Mouse (Mus musculus) cerebellum, adult 11-12 months (tissue): ENCODE measurements around the gene Kcnip3.

ENCODE experiments used
- DNase-seq: peaks from one replicate; pipeline ENCODE4 v3.0.0; 2022

Gene Kcnip3

DNA sequence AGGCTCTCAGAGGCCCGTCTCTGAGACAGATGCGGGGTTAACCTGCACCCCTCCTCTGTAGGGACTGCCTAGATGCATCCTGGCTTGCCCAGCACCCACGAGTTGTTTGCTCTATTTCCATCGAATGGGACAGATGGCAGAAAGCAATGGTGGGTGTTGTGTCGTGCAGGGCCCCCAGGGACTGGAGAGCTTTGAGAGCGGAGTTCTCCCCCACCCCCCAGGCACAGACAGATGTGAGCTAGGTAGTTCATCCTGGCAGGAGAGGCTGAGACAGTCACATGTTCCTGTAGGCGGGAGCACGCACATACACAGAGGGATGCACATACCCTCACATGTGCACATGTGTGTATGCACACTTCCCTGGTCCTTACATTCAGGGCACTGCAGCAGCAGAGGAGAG is 4.8 kb downstream of the Kcnip3 start:
- peak; percentile 41 for DNase-seq

DNA sequence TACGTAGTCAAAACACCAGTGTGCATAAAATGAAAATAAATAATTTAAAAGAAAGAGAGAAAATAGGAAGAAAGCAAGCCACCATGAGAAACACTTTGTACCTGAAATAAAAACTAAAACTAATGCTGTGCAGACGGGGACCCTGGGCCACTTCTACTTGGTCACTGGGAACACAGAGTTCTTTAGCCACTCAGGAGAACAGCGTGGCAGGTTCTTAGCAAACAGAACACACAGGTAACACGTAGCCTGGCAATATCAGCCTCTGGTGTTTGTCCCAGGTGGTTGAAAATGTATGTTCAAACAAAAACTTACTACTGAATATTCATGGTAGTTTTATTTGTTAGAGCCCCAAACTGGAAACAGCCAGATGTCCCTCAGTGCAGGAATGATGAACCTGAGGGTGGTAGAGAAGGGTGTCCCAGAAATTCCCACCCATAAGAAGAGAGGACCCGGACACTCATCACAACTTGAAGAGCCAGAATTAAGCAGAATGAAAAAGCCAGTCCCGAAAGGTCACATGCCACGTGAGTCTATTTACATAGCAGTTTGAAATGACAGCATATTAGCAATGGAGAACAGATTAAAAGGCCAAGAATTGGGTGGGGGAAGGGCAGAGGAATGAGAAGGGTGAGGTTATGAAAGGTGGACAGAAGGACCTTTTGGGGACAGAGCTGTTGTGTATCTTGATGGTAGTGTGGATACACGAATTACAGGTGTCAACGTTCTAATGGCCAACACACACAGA is 7.3 kb downstream of the Kcnip3 start:
- DNase-seq = no peak

DNA sequence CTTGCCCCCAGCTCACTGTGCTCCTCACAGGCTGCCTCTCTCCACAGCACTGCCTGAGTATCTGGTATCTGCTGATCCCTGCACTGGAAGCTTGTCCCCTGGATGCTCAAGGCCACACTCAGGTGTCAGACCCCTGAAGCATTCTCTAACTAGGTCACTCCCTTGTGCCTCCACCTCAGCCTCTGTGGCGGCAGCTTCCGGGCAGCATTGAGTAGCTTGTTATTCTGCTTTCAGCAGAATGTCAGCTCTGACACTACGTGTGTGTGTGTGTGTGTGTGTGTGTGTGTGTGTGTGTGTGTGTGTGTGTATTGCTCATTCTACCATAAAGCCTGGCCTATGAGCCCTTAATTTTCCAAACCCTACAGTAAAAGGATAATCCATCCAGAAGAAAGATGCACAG is 8.7 kb downstream of the Kcnip3 start:
- DNase-seq = peak; percentile 22

DNA sequence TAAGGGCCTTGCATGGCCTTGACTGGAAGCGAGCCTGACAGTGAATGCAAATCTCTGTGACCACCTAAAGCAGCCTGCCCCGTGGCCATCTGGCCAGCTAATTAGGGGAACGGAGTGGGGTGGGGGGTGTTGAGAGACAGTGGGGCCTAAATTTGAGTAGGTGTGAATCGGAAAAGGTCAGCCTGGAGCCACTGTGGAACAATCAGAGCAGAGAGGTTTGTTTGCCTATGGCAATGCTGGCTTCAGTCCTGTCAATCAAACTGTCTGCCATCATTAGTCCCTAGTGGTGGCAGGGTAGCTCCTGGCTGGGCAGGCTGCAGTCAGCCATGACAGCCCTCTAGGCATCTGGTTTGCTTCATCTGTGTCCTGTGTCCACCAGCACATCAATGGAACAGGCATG is 10.5 kb downstream of the Kcnip3 start:
- DNase-seq = no peak

DNA sequence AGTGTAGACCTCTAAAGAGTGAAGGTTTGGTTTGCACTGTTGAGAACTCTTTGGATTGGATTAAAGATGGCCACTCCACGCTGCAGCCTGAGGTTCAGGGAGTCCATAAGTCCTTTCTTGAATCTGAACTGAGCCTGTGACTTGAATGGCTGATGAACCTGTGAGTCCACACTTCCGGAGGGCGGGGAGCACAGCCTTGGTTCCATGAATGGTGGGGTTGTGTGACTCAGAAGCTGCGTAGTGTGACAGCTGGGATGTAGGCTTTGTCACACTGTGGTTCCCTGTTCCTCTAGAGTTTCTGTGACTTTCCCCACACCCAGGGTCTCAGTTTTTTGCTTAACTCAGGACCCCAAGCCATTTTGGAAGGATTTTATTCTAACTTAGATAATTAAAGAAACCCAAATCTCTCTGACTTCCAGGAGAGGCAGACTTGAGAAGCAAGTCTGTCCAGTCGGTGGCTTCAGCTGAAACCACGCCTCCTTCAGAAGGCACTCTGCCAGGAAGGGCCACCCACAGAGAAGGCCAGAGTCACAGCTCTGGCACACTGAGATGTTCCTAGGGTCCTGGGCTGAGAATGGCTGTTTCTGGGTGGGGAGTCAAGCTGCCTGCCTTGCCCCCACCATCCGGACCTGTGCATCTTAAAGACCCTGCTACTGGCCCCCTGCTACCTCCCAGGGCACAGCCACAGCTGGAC is 13.8 kb downstream of the Kcnip3 start:
- peak; percentile 67 for DNase-seq

DNA sequence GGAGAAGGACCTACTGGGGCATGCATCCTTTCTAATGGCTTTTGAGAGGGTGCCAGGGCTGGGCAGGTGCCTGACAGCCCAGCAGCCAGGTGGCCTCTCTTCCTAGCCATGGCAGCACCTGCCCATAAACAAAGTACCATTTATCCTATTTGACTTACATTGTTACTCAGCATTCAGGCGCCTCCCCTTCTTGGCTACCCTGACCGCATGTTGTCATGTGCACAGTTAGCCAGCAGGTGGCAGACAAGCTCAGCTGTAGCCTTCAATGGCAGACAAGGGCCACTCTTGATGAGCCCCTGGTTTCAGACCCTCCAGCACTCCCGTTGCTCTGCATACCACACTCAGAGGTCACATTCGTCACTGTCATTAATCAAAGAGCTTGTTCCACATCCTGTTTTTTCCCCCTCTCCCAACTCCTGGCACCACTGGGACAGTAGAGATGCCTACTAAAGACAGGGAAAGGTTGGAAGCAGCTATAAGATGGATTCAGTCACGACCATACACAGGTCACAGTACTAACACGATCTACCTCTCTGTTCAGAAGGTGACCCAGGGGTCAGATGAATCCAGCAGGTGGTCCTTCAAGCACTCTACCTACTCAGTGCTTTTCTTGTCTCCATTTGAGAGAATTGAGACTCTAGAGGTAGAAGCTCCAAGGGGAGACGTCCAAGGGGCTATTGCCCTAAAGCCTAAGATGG is 14.7 kb downstream of the Kcnip3 start:
- peak; percentile 84 for DNase-seq

DNA sequence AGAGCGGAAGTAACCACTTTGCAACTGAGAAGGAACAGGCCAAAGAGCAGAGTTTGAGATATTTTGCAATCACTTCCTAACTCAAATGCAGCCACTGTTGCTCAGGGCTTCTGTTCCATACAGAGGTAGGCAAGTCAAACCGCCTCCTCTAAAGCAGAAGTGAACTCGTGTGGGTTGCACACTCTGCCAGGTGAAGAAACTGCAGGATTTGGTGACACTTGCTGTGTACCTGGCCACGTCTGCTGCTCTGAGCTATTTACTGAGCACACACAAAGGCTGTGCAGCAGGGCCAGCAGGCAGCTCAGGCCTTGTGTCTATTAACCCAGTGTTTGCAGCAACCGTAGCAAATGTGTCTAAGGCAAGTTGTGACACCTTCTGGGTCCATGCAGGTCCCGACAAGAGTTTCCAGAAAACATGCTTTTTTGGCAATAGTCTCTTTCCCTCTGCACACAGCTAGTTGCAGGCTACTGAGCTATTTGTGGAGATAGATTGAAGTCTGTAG is 15.7 kb downstream of the Kcnip3 start:
- DNase-seq = peak; percentile 21

DNA sequence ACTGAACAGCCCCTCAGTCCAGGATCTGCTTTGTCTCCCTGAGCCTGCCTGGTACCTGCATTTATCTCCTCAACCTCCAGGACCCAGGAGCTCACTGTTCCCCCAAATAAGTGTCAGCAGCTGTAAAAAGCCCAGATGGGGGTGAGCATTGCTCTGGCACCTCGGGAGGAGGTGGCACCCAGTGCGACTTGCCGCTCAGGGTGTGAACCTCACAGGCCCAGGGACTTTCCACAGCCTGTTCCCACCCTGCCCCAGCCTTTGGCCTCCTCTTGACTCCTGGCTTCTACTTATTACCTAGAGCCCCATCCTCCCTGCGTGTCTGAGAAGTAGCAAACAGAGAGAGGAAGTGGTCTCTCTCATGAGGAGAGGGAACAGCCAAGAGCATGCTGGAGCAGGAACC is 16.7 kb downstream of the Kcnip3 start:
- DNase-seq = peak; percentile 16

DNA sequence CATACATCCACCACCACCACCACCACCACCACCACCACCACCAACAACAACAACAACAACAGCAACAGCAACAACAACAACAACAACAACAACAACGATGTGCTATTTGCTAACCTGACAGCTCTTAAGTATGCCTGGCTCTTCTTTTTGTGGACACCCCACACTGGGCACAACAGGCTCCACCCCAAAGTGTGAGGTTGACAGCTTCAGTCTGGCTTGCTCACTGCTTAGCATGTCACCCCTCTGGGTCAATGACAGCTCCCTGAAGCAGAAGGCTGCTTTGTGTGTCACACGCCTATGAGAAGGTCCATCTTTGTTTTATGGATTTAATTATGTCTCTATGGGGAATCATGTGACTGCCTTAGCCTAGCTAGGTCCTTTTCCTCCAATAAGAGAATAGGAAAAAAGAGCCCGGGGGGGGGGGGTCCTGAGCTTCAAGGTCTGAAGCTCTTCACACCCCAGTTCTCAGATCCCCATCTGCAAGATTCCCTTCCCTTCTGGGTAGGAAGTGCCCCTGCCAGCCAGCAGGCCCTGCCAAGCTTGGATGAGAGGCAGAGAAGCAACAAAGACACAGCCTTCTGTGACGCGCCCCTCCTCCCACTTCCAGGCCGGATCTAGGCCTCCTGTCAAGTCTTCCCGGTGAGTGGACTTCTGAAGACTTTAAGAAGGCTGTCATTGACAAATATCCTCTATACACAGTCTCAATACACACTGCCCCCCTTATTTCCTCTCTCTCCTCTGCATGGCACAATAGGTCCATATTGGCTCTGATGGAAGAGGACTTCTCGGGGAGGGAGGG is 17.9 kb downstream of the Kcnip3 start:
- DNase-seq = peak; percentile 67

DNA sequence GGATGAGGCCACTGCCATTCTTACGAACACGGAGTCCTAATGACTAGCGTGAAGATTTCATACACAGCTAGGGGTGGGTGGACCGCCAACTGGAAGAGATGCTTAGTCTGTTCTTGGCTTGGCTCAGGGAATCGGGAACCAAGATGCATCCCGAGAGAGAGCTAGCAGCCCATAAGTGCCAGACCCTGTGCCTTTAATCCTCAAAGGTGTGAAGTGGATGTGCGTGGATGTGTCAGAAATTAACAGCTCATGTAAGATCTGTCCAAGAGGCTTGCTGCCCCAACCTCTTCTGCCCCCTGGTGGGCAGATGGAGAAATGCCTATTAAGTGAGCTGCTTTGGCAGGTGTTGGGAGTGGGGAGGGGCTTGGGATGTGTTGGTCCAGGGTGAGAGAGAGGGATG is 20.8 kb downstream of the Kcnip3 start:
- DNase-seq = peak; percentile 55

DNA sequence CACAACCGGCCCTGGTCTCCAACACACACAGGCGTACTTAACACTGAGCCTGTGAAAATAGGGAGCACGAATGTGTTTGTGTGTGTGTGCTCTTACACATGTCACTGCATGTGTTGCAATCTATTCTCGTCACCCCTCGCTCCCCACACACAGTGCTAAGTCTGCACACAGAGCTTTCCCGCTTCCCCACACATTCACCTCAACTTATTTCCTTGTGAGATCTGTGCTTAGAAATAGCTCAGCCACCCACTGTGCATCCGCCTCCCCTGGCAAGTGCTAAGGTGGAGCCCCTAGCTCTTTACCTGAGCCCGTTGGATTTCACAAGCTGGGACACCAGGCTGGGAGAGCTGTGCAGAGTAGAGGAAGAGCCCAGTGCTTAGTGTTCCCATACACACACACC is 23.1 kb downstream of the Kcnip3 start:
- DNase-seq = no peak

DNA sequence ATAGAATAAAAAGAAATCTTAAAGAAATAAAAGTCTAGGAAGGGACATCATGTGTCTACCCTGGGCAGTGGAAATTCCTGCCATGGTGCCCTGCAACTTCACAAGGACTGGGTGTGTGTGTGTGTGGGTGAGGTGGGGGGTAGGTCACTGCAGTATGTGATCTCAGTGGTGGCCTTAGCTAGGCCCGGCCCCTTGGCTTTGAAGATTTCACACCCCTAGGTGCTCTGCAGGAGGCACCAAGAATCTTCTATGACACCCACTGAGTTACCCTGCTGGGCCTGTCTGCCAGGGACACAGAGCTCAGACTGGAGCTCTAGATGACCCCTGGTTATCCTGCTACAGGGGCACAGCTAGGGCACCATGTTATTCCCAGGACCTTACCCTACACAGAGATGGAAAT is 25.6 kb downstream of the Kcnip3 start:
- no peak for DNase-seq

DNA sequence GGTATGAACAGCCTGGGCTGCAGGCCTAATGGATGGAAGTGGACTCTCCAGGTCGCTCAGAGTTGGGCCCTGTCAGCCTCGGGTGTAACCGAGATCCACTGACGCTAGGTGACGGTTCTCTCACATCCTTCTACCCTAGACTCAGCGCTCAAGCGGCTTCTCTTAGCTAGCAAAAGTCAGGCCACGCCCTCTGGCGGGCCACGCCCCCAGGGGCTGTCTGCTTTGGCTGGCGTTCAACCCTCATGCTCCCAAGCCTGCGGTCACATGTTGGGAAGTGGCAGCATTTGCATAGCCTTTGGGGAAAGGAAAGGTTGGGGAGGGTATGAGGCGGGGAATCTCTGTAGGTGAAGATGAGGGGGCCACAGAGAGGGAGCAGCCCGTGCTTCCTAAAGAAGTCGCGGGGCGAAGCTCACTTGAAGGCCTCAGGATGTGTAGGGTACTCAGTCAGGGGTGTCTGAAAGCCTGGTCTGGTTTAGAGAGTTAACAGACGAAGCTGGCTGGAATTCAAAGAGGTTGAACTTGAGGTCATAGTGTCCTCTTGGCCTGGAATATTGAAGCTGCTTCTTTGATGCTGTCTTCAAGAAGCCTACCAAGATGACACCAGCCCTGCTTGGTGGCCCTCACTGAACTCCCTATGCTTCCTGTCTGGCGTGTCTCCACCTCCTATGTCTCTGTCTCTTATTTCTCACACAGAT is 37.3 kb downstream of the Kcnip3 start:
- DNase-seq = no peak

DNA sequence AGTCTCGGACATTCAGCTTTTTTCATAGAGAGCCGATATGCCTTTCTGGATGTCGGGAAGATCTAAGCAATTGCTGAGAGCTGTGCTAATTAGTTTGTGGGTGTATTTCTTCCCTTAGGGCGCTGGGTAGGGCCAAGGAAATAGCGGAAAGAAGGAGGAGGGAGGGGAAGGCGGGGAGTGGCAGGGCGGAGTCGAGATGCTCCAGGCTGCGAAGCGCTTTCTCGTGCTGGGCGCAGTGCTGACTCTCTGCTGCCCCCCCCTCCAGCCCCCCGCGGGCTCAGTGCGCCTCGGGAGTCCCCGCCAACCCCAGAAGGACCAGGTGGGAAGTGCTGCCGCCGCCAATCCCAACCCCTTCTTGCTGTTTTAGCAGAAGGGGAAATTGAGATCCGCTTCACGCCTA is 38.9 kb downstream of the Kcnip3 start:
- no peak for DNase-seq

DNA sequence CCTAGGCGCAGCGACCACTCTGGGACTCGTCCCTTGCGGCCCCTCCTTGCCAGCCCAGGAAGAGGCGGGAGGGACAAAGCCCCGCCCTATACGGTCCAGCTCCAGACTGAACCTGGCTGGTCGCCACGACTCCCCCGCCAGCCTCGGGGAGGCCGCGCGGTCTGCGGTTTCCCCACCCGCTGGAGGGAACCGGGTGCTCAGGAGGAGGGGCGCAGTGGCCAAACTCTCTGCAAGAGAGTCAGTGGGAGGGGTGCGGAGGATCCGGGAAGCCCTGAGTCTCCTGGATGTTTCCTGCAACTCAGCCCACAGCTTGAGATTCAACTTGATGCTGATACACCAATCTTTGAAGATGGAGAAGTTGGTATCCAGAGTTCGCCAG is 39.4 kb downstream of the Kcnip3 start:
- DNase-seq = no peak

DNA sequence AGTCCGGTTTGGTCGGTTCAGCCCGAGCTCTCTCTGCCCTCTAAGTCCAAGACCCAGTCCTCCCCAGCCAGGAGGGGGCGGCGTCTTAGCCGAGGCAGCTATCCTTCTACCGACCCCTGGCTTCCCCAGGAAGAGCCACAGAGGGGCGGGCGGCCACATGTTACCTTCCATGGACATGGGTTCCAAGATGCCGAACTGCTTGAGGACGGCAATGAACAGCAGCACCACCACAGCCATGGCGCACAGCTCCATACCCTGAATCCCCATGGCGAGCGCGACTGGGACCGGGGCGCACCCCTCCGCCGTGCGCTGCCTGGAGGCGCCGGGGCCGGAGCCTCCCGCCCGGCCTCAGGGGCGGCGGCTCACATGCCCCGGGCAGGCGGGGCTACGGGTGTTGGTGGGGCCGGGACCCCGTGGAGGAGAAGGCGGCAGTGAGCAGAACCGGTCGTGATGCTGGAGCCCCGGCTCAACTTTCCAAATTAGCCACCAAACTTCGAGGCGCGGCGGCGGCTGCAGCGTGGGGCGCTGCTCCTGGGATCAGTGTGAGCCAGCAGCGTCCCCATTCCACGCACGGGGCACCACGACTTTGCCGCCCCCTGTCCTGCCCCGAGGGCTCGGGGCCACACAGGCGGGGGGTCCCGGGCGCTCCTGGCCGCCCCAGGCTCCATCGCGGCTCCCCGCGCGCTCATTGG is 39.9 kb downstream of the Kcnip3 start:
- no peak for DNase-seq

DNA sequence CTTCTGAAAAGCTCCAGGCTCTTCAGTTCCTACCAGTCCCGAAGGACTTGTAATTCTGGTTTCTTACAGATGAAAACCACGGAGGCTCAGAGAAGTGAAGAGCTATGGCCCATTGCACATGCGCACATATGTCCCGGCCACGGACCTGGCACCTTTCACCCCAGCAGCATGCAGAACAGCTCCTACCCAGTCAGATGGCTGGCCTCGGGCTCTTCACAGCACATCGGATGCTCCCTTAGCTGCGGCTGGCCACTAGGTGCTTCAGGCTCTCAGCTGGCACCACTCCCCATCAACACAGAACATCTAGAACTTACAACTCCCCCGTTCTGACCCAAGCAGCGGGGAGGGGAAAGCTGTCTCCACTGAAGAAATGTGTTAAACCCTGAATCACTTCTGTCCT is 42.1 kb downstream of the Kcnip3 start:
- DNase-seq = no peak

DNA sequence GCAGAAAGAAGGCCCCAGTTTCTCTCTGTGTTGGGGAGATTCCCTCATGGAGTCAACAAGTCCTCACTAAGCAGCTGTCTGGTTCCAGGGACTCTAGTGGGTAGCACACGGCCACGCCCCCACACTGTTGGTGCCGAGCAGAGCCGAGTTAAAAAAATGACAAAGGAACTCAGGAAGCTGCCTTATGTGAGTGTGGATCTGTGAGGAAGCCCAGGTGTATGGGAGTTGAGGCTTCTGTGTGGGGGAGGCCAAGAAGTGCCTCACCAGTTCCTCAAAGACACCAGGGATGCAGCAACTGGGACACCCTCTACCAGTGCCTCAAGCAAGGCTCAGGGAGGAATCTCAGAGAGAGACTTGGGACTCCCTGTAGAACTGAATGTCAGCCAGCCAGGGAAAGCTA is 42.7 kb downstream of the Kcnip3 start:
- DNase-seq = no peak

DNA sequence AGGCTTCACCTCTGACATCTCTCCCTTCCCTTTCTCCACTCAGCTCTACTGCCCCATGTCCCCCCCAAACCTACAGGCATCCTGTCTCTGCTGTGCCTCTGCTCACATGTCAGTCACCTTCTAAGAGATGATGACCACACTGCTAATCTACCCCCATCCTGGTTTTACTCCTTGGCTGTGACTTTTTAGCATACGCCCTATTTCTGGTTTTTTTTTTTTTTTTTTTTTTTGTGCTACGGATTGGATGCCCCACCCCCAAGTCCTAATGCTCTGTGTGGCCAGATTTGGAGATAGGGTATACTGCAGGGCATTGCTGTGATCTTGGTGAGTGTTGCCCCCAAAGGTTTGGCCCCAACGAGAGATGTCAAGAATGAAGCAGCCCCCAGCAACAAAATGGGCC is 49.6 kb downstream of the Kcnip3 start:
- DNase-seq = no peak

DNA sequence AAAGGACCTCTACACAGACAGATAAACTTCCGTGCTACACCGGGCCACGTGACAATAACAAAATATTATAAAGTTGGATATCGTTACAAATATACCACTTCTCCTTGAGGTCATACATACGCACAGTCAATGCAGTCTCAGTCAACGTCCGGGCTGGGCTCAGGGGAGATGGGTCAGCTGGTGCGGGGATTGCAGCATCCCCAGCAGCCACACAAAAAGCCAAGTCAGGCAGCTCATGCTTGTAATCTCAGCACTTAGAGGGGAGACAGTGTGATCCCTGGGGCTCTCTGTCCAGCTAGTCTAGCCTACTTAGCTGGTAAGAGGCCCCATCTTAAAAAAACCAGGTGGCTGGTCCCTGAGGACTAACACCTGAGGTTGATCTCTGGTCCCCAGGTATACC is 50.6 kb downstream of the Kcnip3 start:
- DNase-seq = no peak

DNA sequence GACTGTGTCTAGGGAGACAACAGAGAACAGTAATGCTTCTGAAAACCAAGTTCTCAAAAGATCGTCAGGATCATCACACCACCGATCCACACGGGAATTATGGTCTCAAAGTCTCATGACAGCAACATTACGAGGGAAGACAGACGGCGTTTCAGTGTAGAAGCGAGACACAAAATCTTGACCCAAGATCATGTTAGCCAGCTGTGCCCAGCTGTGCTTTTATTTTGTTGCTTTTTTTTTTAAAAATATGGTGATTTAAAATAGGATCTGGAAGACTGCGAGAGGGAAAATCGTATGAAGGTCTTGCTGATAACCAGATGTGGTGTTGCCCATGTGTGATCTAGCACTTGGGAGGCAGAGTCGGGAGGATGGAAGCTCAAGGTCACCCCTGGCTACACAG is 51.2 kb downstream of the Kcnip3 start:
- no peak for DNase-seq

DNA sequence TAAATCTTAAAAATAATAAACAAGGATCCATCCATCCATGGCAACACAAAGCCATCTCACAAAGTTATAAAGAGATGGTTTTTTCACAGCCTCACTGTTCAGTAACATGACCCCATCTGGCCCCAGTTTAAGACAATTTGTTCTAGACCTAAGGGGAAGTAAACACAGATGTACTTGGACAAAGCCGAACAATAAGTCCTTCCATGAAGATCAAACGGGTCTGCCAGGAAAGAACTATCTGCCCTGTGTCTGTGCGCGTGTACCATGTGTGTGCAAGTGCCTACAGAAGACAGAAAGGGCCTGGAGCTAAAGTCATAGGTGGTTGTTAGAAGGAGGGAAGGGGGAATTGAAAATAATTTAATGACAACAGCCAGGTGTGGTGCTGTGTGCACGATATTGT is 51.7 kb downstream of the Kcnip3 start:
- DNase-seq = no peak
